Mouse (Mus musculus): ENCODE measurements around the gene Ddx43. TPM values are rescaled to one million over a fixed set of nuclear protein-coding genes. Genes with fewer than 3 reads are reported as not detected.
"Not testable (repeated sequence)": the region's sequence is repeated elsewhere in the genome, so short reads cannot be mapped to it uniquely, and the experiment has no call there.

Ddx43 gene
- total and polyA plus RNA-seq, 3 experiments: 0.05 TPM; not detected in 2

- Histone ChIP-seq H3K4me1 (ENCODE audit: insufficient read depth, low read depth, low read length) (no peaks in the 10 kb centered on the region), H3K4me3 (ENCODE audit: low read depth, low read length) (no peak overlapping the region), H3K9me3 (replicated peaks) (no peaks in the 10 kb centered on the region), H3K27me3 (ENCODE audit: insufficient read depth, low read length) (peaks cover 3% of the 10 kb centered on the region; the same call in 1 of the 2 replicates), H3K36me3 (replicated peaks) (no peaks in the 10 kb centered on the region)
- no peak for DNase-seq (ENCODE audit: low spot score)
- TF ChIP-seq GATA2 (IDR thresholded peaks at IDR 0.05; ENCODE audit: borderline replicate concordance, low read depth, low read length) (no peak), CTCF (IDR thresholded peaks at IDR 0.05; ENCODE audit: low read depth, low read length) (no peak), TAL1 (conservative IDR thresholded peaks at IDR 0.05; ENCODE audit: low read depth, low read length) (no peak), POLR2AphosphoS5 (IDR thresholded peaks at IDR 0.05; ENCODE audit: insufficient replicate concordance, low read depth, low read length) (no peak), GATA1 (IDR thresholded peaks at IDR 0.05; ENCODE audit: borderline replicate concordance, low read length) (no peak)
- ATAC-seq (ENCODE audit: extremely low read depth, insufficient number of reproducible peaks, low FRiP score, poor library complexity, severe bottlenecking): no peak
Observed at GRCm38 (mm10) chr9:78364701-78365100, 30.9 kb upstream of the Ddx43 start.

GRCm38 (mm10) chr9:78365850-78366544 is 29.6 kb upstream of the Ddx43 start:
- no peak for DNase-seq (ENCODE audit: low spot score)
- no peak for ATAC-seq (ENCODE audit: extremely low read depth, insufficient number of reproducible peaks, low FRiP score, poor library complexity, severe bottlenecking)
- H3K36me3 ChIP-seq (replicated peaks): no peaks in the 10 kb centered on the region
- no peaks in the 10 kb centered on the region for H3K9me3 ChIP-seq (replicated peaks)
- no peaks in the 10 kb centered on the region for H3K4me1 ChIP-seq (ENCODE audit: insufficient read depth, low read depth, low read length)
- H3K4me3 ChIP-seq (ENCODE audit: low read depth, low read length): no peak overlapping the region
- TF ChIP-seq POLR2AphosphoS5 (IDR thresholded peaks at IDR 0.05; ENCODE audit: insufficient replicate concordance, low read depth, low read length) (no peak), CTCF (IDR thresholded peaks at IDR 0.05; ENCODE audit: low read depth, low read length) (no peak), TAL1 (conservative IDR thresholded peaks at IDR 0.05; ENCODE audit: low read depth, low read length) (no peak), GATA2 (IDR thresholded peaks at IDR 0.05; ENCODE audit: borderline replicate concordance, low read depth, low read length) (no peak), GATA1 (IDR thresholded peaks at IDR 0.05; ENCODE audit: borderline replicate concordance, low read length) (no peak)
- H3K27me3 ChIP-seq (ENCODE audit: insufficient read depth, low read length): peaks cover 3% of the 10 kb centered on the region; the same call in 1 of the 2 replicates

GRCm38 (mm10) chr9:78367959-78368358 is 27.6 kb upstream of the Ddx43 start, which contains the start of gene Dppa5a:
Gene Dppa5a, minus strand, starts transcription at chr9:78368177.
- H3K9me3 ChIP-seq (replicated peaks); H3K4me3 ChIP-seq (ENCODE audit: low read depth, low read length); ATAC-seq (ENCODE audit: extremely low read depth, insufficient number of reproducible peaks, low FRiP score, poor library complexity, severe bottlenecking); DNase-seq (ENCODE audit: low spot score); H3K36me3 ChIP-seq (replicated peaks); H3K27me3 ChIP-seq (ENCODE audit: insufficient read depth, low read length); H3K4me1 ChIP-seq (ENCODE audit: insufficient read depth, low read depth, low read length): not testable (repeated sequence)

- DNase-seq (ENCODE audit: low spot score) (no peak), ATAC-seq (ENCODE audit: extremely low read depth, insufficient number of reproducible peaks, low FRiP score, poor library complexity, severe bottlenecking) (no peak)
- no peak overlapping the region for H3K4me3 ChIP-seq (ENCODE audit: low read depth, low read length)
- no peak for TF ChIP-seq TAL1 (conservative IDR thresholded peaks at IDR 0.05; ENCODE audit: low read depth, low read length)
- no peak for TF ChIP-seq GATA2 (IDR thresholded peaks at IDR 0.05; ENCODE audit: borderline replicate concordance, low read depth, low read length)
- no peak for TF ChIP-seq GATA1 (IDR thresholded peaks at IDR 0.05; ENCODE audit: borderline replicate concordance, low read length)
- no peak for TF ChIP-seq POLR2AphosphoS5 (IDR thresholded peaks at IDR 0.05; ENCODE audit: insufficient replicate concordance, low read depth, low read length)
- TF ChIP-seq CTCF (IDR thresholded peaks at IDR 0.05; ENCODE audit: low read depth, low read length): no peak
- H3K4me1 ChIP-seq (ENCODE audit: insufficient read depth, low read depth, low read length): no peaks in the 10 kb centered on the region
- H3K36me3 ChIP-seq (replicated peaks): no peaks in the 10 kb centered on the region
- no peaks in the 10 kb centered on the region for H3K9me3 ChIP-seq (replicated peaks)
- peaks cover 3% of the 10 kb centered on the region; the same call in 1 of the 2 replicates for H3K27me3 ChIP-seq (ENCODE audit: insufficient read depth, low read length)
Observed at GRCm38 (mm10) chr9:78368671-78369293, 26.8 kb upstream of the Ddx43 start.

GRCm38 (mm10) chr9:78369349-78369748 is 26.2 kb upstream of the Ddx43 start:
- no peak for DNase-seq (ENCODE audit: low spot score)
- Histone ChIP-seq H3K27me3 (ENCODE audit: insufficient read depth, low read length) (peaks cover 3% of the 10 kb centered on the region; the same call in 1 of the 2 replicates), H3K9me3 (replicated peaks) (no peaks in the 10 kb centered on the region)

GRCm38 (mm10) chr9:78369786-78370185 is 25.8 kb upstream of the Ddx43 start:
- no peak for TF ChIP-seq CTCF (IDR thresholded peaks at IDR 0.05; ENCODE audit: low read depth, low read length)
- TF ChIP-seq POLR2AphosphoS5 (IDR thresholded peaks at IDR 0.05; ENCODE audit: insufficient replicate concordance, low read depth, low read length): no peak
- TF ChIP-seq GATA2 (IDR thresholded peaks at IDR 0.05; ENCODE audit: borderline replicate concordance, low read depth, low read length): no peak
- TF ChIP-seq GATA1 (IDR thresholded peaks at IDR 0.05; ENCODE audit: borderline replicate concordance, low read length): no peak
- TF ChIP-seq TAL1 (conservative IDR thresholded peaks at IDR 0.05; ENCODE audit: low read depth, low read length): no peak
- H3K4me1 ChIP-seq (ENCODE audit: insufficient read depth, low read depth, low read length): no peaks in the 10 kb centered on the region
- H3K9me3 ChIP-seq (replicated peaks): no peaks in the 10 kb centered on the region
- DNase-seq (ENCODE audit: low spot score): no peak
- peaks cover 2% of the 10 kb centered on the region; the same call in 1 of the 2 replicates for H3K27me3 ChIP-seq (ENCODE audit: insufficient read depth, low read length)
- H3K4me3 ChIP-seq (ENCODE audit: low read depth, low read length): no peak overlapping the region
- no peak for ATAC-seq (ENCODE audit: extremely low read depth, insufficient number of reproducible peaks, low FRiP score, poor library complexity, severe bottlenecking)
- H3K36me3 ChIP-seq (replicated peaks): no peaks in the 10 kb centered on the region

More at GRCm38 (mm10) chr9:78369349-78369748, 26.2 kb upstream of the Ddx43 start:
- Histone ChIP-seq H3K4me3 (ENCODE audit: low read depth, low read length) (no peak overlapping the region), H3K36me3 (replicated peaks) (no peaks in the 10 kb centered on the region), H3K4me1 (ENCODE audit: insufficient read depth, low read depth, low read length) (no peaks in the 10 kb centered on the region)
- TF ChIP-seq GATA1 (IDR thresholded peaks at IDR 0.05; ENCODE audit: borderline replicate concordance, low read length) (no peak), CTCF (IDR thresholded peaks at IDR 0.05; ENCODE audit: low read depth, low read length) (no peak), GATA2 (IDR thresholded peaks at IDR 0.05; ENCODE audit: borderline replicate concordance, low read depth, low read length) (no peak)
- no peak for ATAC-seq (ENCODE audit: extremely low read depth, insufficient number of reproducible peaks, low FRiP score, poor library complexity, severe bottlenecking)
